Mouse (Mus musculus): Measurements from ENCODE around the gene Unc45b. TPM values are rescaled to one million over a fixed set of nuclear protein-coding genes. Genes with fewer than 3 reads are reported as not detected.

Unc45b gene
- polyA plus RNA-seq, 2 experiments, result 17.8 to 24.7 TPM

- no peak overlapping the region for H3K27ac ChIP-seq (replicated peaks; ENCODE audit: low read depth, low read length)
- H3K9ac ChIP-seq (ENCODE audit: low read depth, low read length, severe bottlenecking), result no peak overlapping the region
- no peaks in the 10 kb centered on the region for H3K9me3 ChIP-seq (ENCODE audit: control insufficient read depth, low read length)
- H3K4me3 ChIP-seq (replicated peaks; ENCODE audit: low read length), result peak overlapping the region; percentile 7; the same call in 1 of the 2 replicates
- no peak for TF ChIP-seq POLR2A (IDR thresholded peaks at IDR 0.05; ENCODE audit: borderline replicate concordance, extremely low read depth, insufficient read depth, insufficient read length)
- WGBS, result 6% methylated on average over 28 of the region's 28 CpGs
- no peak for ATAC-seq (ENCODE audit: low FRiP score, low read depth)
- 0 out of 2 replicates have a peak overlapping the region, but pooled peaks have one; percentile 11 for H3K4me2 ChIP-seq (replicated peaks; ENCODE audit: low read depth, low read length, severe bottlenecking)
- DNase-seq (ENCODE audit: low spot score), result no peak
- H3K4me1 ChIP-seq (ENCODE audit: control insufficient read depth, insufficient read depth, low read length), result no peaks in the 10 kb centered on the region
- H3K36me3 ChIP-seq (ENCODE audit: control insufficient read depth, insufficient read depth, low read length), result no peaks in the 10 kb centered on the region
- H3K27me3 ChIP-seq (ENCODE audit: control insufficient read depth, insufficient read depth, low read length), result peaks cover 38% of the 10 kb centered on the region
Observed at GRCm38 (mm10) chr11:82951865-82952611, 41.7 kb downstream of the Unc45b start.

DNA sequence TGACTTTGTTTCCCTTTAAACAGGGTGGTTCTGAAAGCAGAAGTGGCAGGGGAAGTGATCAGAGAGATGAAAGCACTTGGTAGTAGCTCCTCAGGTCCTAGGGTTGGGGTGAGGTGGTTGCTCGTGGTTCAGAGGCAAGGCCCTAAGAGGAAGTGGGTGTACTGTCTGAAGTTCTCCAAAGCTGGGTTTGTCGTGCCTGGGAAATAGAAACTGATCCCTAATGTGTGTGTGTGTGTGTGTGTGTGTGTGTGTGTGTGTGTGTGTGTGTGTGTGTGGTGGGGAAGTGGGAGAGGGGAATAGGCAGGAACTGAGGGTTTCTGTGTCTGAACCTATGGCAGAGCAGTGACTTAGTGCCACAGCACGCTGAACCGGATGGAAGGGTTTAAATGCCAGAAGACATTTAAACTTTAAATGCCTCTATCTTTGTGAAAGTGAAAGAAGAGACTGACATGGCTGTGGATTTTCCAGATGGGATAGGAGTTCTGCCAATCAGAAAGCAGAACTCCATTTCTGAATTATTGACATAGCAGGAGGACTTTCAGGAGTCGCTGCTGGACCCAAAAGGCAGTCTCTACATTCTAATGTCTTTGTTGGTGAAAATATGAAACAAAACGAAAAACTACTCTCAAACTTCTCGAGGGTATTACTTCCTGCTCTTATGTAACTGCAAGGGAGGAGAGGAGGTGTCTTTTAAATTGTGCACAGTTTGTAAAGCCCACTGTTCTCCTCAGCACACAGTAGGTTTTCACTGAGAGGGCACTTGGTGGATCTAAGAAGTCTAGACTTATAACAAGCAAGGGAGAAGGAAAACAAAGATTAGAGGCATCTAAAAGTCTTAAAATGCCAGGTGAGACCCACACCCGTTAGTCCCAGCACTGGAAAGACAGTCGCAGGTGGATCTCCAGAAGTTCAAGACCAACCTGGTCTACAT is 42.5 kb downstream of the Unc45b start:
- Histone ChIP-seq H3K9ac (ENCODE audit: low read depth, low read length, severe bottlenecking) (no peak overlapping the region), H3K27ac (replicated peaks; ENCODE audit: low read depth, low read length) (no peak overlapping the region), H3K36me3 (ENCODE audit: control insufficient read depth, insufficient read depth, low read length) (no peaks in the 10 kb centered on the region), H3K4me1 (ENCODE audit: control insufficient read depth, insufficient read depth, low read length) (no peaks in the 10 kb centered on the region), H3K27me3 (ENCODE audit: control insufficient read depth, insufficient read depth, low read length) (peaks cover 38% of the 10 kb centered on the region), H3K4me3 (replicated peaks; ENCODE audit: low read length) (no peak overlapping the region), H3K4me2 (replicated peaks; ENCODE audit: low read depth, low read length, severe bottlenecking) (no peak overlapping the region), H3K9me3 (ENCODE audit: control insufficient read depth, low read length) (no peaks in the 10 kb centered on the region)
- no peak for DNase-seq (ENCODE audit: low spot score)
- WGBS, result 65% methylated on average over 9 of the region's 9 CpGs
- ATAC-seq (ENCODE audit: low FRiP score, low read depth), result no peak
- TF ChIP-seq POLR2A (IDR thresholded peaks at IDR 0.05; ENCODE audit: borderline replicate concordance, extremely low read depth, insufficient read depth, insufficient read length), result no peak

GRCm38 (mm10) chr11:82954631-82955030 is 44.3 kb downstream of the Unc45b start:
- H3K27me3 ChIP-seq (ENCODE audit: control insufficient read depth, insufficient read depth, low read length), result peaks cover 38% of the 10 kb centered on the region
- H3K4me2 ChIP-seq (replicated peaks; ENCODE audit: low read depth, low read length, severe bottlenecking), result no peak overlapping the region
- H3K4me1 ChIP-seq (ENCODE audit: control insufficient read depth, insufficient read depth, low read length), result no peaks in the 10 kb centered on the region
- DNase-seq (ENCODE audit: low spot score) (no peak), ATAC-seq (ENCODE audit: low FRiP score, low read depth) (no peak)
- no peak overlapping the region for H3K9ac ChIP-seq (ENCODE audit: low read depth, low read length, severe bottlenecking)
- no peaks in the 10 kb centered on the region for H3K9me3 ChIP-seq (ENCODE audit: control insufficient read depth, low read length)
- no peaks in the 10 kb centered on the region for H3K36me3 ChIP-seq (ENCODE audit: control insufficient read depth, insufficient read depth, low read length)
- no peak overlapping the region for H3K4me3 ChIP-seq (replicated peaks; ENCODE audit: low read length)
- WGBS, result 71% methylated on average over 6 of the region's 6 CpGs
- H3K27ac ChIP-seq (replicated peaks; ENCODE audit: low read depth, low read length), result no peak overlapping the region
- TF ChIP-seq POLR2A (IDR thresholded peaks at IDR 0.05; ENCODE audit: borderline replicate concordance, extremely low read depth, insufficient read depth, insufficient read length), result no peak

DNA sequence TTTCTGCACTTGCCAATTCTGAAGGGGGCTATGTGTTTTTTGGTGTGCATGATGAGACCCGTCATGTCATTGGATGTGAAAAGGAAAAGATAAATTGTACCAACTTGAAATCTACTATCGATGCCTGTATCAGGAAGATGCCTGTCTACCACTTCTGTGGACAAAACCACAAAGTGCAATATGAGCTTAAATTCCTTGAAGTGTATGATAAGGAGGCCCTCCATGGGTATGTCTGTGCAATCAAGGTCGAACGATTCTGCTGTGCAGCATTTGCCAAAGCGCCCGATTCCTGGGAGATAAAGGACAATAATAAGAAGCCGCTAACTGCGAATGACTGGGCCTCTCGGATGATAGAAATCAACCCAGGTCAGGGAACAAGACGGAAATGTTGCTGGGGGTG is 46.6 kb downstream of the Unc45b start:
- Histone ChIP-seq H3K27me3 (ENCODE audit: control insufficient read depth, insufficient read depth, low read length) (peaks cover 17% of the 10 kb centered on the region), H3K4me3 (replicated peaks; ENCODE audit: low read length) (no peak overlapping the region), H3K9me3 (ENCODE audit: control insufficient read depth, low read length) (no peaks in the 10 kb centered on the region), H3K4me1 (ENCODE audit: control insufficient read depth, insufficient read depth, low read length) (no peaks in the 10 kb centered on the region), H3K36me3 (ENCODE audit: control insufficient read depth, insufficient read depth, low read length) (no peaks in the 10 kb centered on the region), H3K9ac (ENCODE audit: low read depth, low read length, severe bottlenecking) (no peak overlapping the region), H3K27ac (replicated peaks; ENCODE audit: low read depth, low read length) (no peak overlapping the region), H3K4me2 (replicated peaks; ENCODE audit: low read depth, low read length, severe bottlenecking) (no peak overlapping the region)
- WGBS, result 87% methylated on average over 10 of the region's 10 CpGs
- ATAC-seq (ENCODE audit: low FRiP score, low read depth) (no peak), DNase-seq (ENCODE audit: low spot score) (no peak)
- TF ChIP-seq POLR2A (IDR thresholded peaks at IDR 0.05; ENCODE audit: borderline replicate concordance, extremely low read depth, insufficient read depth, insufficient read length), result no peak

- no peak overlapping the region for H3K4me3 ChIP-seq (replicated peaks; ENCODE audit: low read length)
- DNase-seq (ENCODE audit: low spot score), result no peak
- H3K36me3 ChIP-seq (ENCODE audit: control insufficient read depth, insufficient read depth, low read length), result no peaks in the 10 kb centered on the region
- ATAC-seq (ENCODE audit: low FRiP score, low read depth), result no peak
- no peak overlapping the region for H3K4me2 ChIP-seq (replicated peaks; ENCODE audit: low read depth, low read length, severe bottlenecking)
- H3K27ac ChIP-seq (replicated peaks; ENCODE audit: low read depth, low read length), result no peak overlapping the region
- TF ChIP-seq POLR2A (IDR thresholded peaks at IDR 0.05; ENCODE audit: borderline replicate concordance, extremely low read depth, insufficient read depth, insufficient read length), result no peak
- WGBS, result 18% methylated on average over 4 of the region's 4 CpGs
- H3K9me3 ChIP-seq (ENCODE audit: control insufficient read depth, low read length), result no peaks in the 10 kb centered on the region
- no peaks in the 10 kb centered on the region for H3K27me3 ChIP-seq (ENCODE audit: control insufficient read depth, insufficient read depth, low read length)
- no peaks in the 10 kb centered on the region for H3K4me1 ChIP-seq (ENCODE audit: control insufficient read depth, insufficient read depth, low read length)
- H3K9ac ChIP-seq (ENCODE audit: low read depth, low read length, severe bottlenecking), result no peak overlapping the region
Observed at GRCm38 (mm10) chr11:82959613-82960012, 49.3 kb downstream of the Unc45b start.

Data from limb, embryonic 14.5 days (tissue).